Mouse (Mus musculus) CD4-positive, CD25-positive, alpha-beta regulatory T cell, adult 4 months (primary cell): ENCODE results near the gene Cngb1. TPM values are rescaled to one million over a fixed set of nuclear protein-coding genes. Genes with fewer than 3 reads are reported as not detected.

Experiments
- ATAC-seq: one replicate; pipeline ENCODE4 v1.8.0; 2017
- polyA plus RNA-seq, 2 experiments: library from polyadenylated mRNA; unstranded; fragments of 100-300 nt; shearing (Covaris generic); gene quantifications; one replicate each; pipeline ENCODE4 v1.2.1; 2017

Cngb1 gene
- polyA plus RNA-seq = under 1 TPM in 1 of 2 experiments, not detected in 1; 0.62 TPM

- no peak for ATAC-seq
Measured at GRCm38 (mm10) chr8:95306431-95306830, at the start of gene Cngb1. TSS of gene Cngb1 (minus strand) at chr8:95306585.

GRCm38 (mm10) chr8:95354606-95355005 is 48.2 kb upstream of the Cngb1 start:
- no peak for ATAC-seq

- no peak for ATAC-seq
Measured at GRCm38 (mm10) chr8:95352871-95353866, 46.8 kb upstream of the Cngb1 start.

- no peak for ATAC-seq
Measured at GRCm38 (mm10) chr8:95352151-95352870, 45.9 kb upstream of the Cngb1 start, which contains the start of gene Mmp15. TSS of gene Mmp15 (plus strand) at chr8:95352268.

- ATAC-seq = no peak
Measured at GRCm38 (mm10) chr8:95351461-95351860, 45.1 kb upstream of the Cngb1 start.

GRCm38 (mm10) chr8:95348811-95349630 is 42.6 kb upstream of the Cngb1 start:
- peak; percentile 75 for ATAC-seq

- ATAC-seq = no peak
Measured at GRCm38 (mm10) chr8:95348356-95348755, 42.0 kb upstream of the Cngb1 start.

- ATAC-seq = peak; percentile 49
Measured at GRCm38 (mm10) chr8:95346643-95347545, 40.5 kb upstream of the Cngb1 start.

GRCm38 (mm10) chr8:95344668-95345067 is 38.3 kb upstream of the Cngb1 start:
- no peak for ATAC-seq

- no peak for ATAC-seq
Measured at GRCm38 (mm10) chr8:95341721-95342120, 35.3 kb upstream of the Cngb1 start.

- no peak for ATAC-seq
Measured at GRCm38 (mm10) chr8:95336363-95336762, 30.0 kb upstream of the Cngb1 start.

- ATAC-seq = no peak
Measured at GRCm38 (mm10) chr8:95335706-95336105, 29.3 kb upstream of the Cngb1 start.

GRCm38 (mm10) chr8:95332437-95333199 is 26.2 kb upstream of the Cngb1 start:
- ATAC-seq = no peak

- ATAC-seq = peak; percentile 89
Measured at GRCm38 (mm10) chr8:95331720-95332436, 25.5 kb upstream of the Cngb1 start, which contains the start of the genes Zfp319 and Usb1. TSS of gene Zfp319 (minus strand) at chr8:95331950. TSS of gene Usb1 (plus strand) at chr8:95332284.

GRCm38 (mm10) chr8:95331156-95331719 is 24.9 kb upstream of the Cngb1 start:
- ATAC-seq = peak; percentile 53

- no peak for ATAC-seq
Measured at GRCm38 (mm10) chr8:95330367-95330766, 24.0 kb upstream of the Cngb1 start.

GRCm38 (mm10) chr8:95327866-95328465 is 21.6 kb upstream of the Cngb1 start:
- no peak for ATAC-seq

GRCm38 (mm10) chr8:95326822-95327221 is 20.4 kb upstream of the Cngb1 start:
- no peak for ATAC-seq

- no peak for ATAC-seq
Measured at GRCm38 (mm10) chr8:95324646-95325045, 18.3 kb upstream of the Cngb1 start.
